Mouse (Mus musculus): ENCODE measurements around the gene Irf8. TPM values are rescaled to one million over a fixed set of nuclear protein-coding genes. Genes with fewer than 3 reads are reported as not detected.

Irf8 gene
- polyA plus RNA-seq, 1 experiment from 2014 or later = 11.6 TPM

GRCm38 (mm10) chr8:120768454-120769218 lies 32.5 kb downstream of the Irf8 start:
- 25% methylated on average over 12 of the region's 12 CpGs for WGBS (ENCODE audit: insufficient replicate concordance)
- Histone ChIP-seq H3K27ac (no peak overlapping the region), H3K27me3 (no peaks in the 10 kb centered on the region), H3K4me1 (replicated peaks) (no peaks in the 10 kb centered on the region; the same call in 1 of the 2 replicates), H3K9me3 (replicated peaks) (no peaks in the 10 kb centered on the region), H3K36me3 (no peaks in the 10 kb centered on the region), H3K4me3 (replicated peaks) (no peak overlapping the region), H3K9ac (no peak overlapping the region), H3K4me2 (no peak overlapping the region)
- DNase-seq = no peak
- no peak for ATAC-seq (ENCODE audit: low read depth)

- ATAC-seq (ENCODE audit: low read depth) (no peak), DNase-seq (no peak)
- 81% methylated on average over 10 of the region's 10 CpGs for WGBS (ENCODE audit: insufficient replicate concordance)
- Histone ChIP-seq H3K9me3 (replicated peaks) (no peaks in the 10 kb centered on the region), H3K27me3 (no peaks in the 10 kb centered on the region), H3K36me3 (no peaks in the 10 kb centered on the region), H3K9ac (no peak overlapping the region), H3K4me1 (replicated peaks) (no peaks in the 10 kb centered on the region), H3K4me2 (no peak overlapping the region), H3K4me3 (replicated peaks) (no peak overlapping the region), H3K27ac (no peak overlapping the region)
These were observed 41.0 kb downstream of the Irf8 start for GRCm38 (mm10) chr8:120777184-120777583.

- no peaks in the 10 kb centered on the region for H3K36me3 ChIP-seq
- H3K4me1 ChIP-seq (replicated peaks) = no peaks in the 10 kb centered on the region
- H3K27me3 ChIP-seq = no peaks in the 10 kb centered on the region
- no peak overlapping the region for H3K4me3 ChIP-seq (replicated peaks)
- 57% methylated on average over 13 of the region's 13 CpGs for WGBS (ENCODE audit: insufficient replicate concordance)
- H3K27ac ChIP-seq = no peak overlapping the region
- no peak overlapping the region for H3K9ac ChIP-seq
- no peak overlapping the region for H3K4me2 ChIP-seq
- no peaks in the 10 kb centered on the region for H3K9me3 ChIP-seq (replicated peaks)
- ATAC-seq (ENCODE audit: low read depth) (no peak), DNase-seq (no peak)
These were observed 41.6 kb downstream of the Irf8 start for GRCm38 (mm10) chr8:120777732-120778131.

GRCm38 (mm10) chr8:120779106-120779505 lies 42.9 kb downstream of the Irf8 start:
- no peaks in the 10 kb centered on the region for H3K27me3 ChIP-seq
- H3K36me3 ChIP-seq = no peaks in the 10 kb centered on the region
- no peak for ATAC-seq (ENCODE audit: low read depth)
- H3K4me1 ChIP-seq (replicated peaks) = no peaks in the 10 kb centered on the region; the same call in 1 of the 2 replicates
- no peaks in the 10 kb centered on the region for H3K9me3 ChIP-seq (replicated peaks)
- DNase-seq = no peak
- H3K27ac ChIP-seq = no peak overlapping the region
- H3K4me2 ChIP-seq = no peak overlapping the region
- WGBS (ENCODE audit: insufficient replicate concordance) = 83% methylated on average over 7 of the region's 7 CpGs
- no peak overlapping the region for H3K9ac ChIP-seq
- no peak overlapping the region for H3K4me3 ChIP-seq (replicated peaks)

- Histone ChIP-seq H3K36me3 (no peaks in the 10 kb centered on the region), H3K27ac (no peak overlapping the region), H3K4me1 (replicated peaks) (no peaks in the 10 kb centered on the region; the same call in 1 of the 2 replicates), H3K4me2 (no peak overlapping the region), H3K4me3 (replicated peaks) (no peak overlapping the region), H3K27me3 (no peaks in the 10 kb centered on the region), H3K9ac (no peak overlapping the region), H3K9me3 (replicated peaks) (no peaks in the 10 kb centered on the region)
- DNase-seq = no peak
- no peak for ATAC-seq (ENCODE audit: low read depth)
- 62% methylated on average over 4 of the region's 4 CpGs for WGBS (ENCODE audit: insufficient replicate concordance)
These were observed 47.6 kb downstream of the Irf8 start for GRCm38 (mm10) chr8:120783781-120784180.

GRCm38 (mm10) chr8:120786753-120787152 lies 50.6 kb downstream of the Irf8 start:
- ATAC-seq (ENCODE audit: low read depth) (no peak), DNase-seq (no peak)
- H3K4me3 ChIP-seq (replicated peaks) = no peak overlapping the region
- no peak overlapping the region for H3K27ac ChIP-seq
- H3K9ac ChIP-seq = no peak overlapping the region
- H3K27me3 ChIP-seq = no peaks in the 10 kb centered on the region
- H3K4me1 ChIP-seq (replicated peaks) = no peaks in the 10 kb centered on the region; the same call in 1 of the 2 replicates
- H3K4me2 ChIP-seq = no peak overlapping the region
- no peaks in the 10 kb centered on the region for H3K36me3 ChIP-seq
- H3K9me3 ChIP-seq (replicated peaks) = no peaks in the 10 kb centered on the region
- 65% methylated on average over 4 of the region's 4 CpGs for WGBS (ENCODE audit: insufficient replicate concordance)

GRCm38 (mm10) chr8:120787631-120788030 lies 51.5 kb downstream of the Irf8 start:
- Histone ChIP-seq H3K4me1 (replicated peaks) (no peaks in the 10 kb centered on the region; the same call in 1 of the 2 replicates), H3K27ac (no peak overlapping the region), H3K9me3 (replicated peaks) (no peaks in the 10 kb centered on the region), H3K4me3 (replicated peaks) (no peak overlapping the region), H3K4me2 (no peak overlapping the region), H3K36me3 (no peaks in the 10 kb centered on the region), H3K27me3 (no peaks in the 10 kb centered on the region), H3K9ac (no peak overlapping the region)
- DNase-seq = no peak
- WGBS (ENCODE audit: insufficient replicate concordance) = 44% methylated on average over 5 of the region's 5 CpGs
- no peak for ATAC-seq (ENCODE audit: low read depth)

GRCm38 (mm10) chr8:120792710-120793109 lies 56.6 kb downstream of the Irf8 start:
- Histone ChIP-seq H3K4me1 (replicated peaks) (no peaks in the 10 kb centered on the region), H3K27ac (peak overlapping the region; percentile 9; the same call in 1 of the 2 replicates), H3K9me3 (replicated peaks) (no peaks in the 10 kb centered on the region), H3K9ac (no peak overlapping the region), H3K4me3 (replicated peaks) (no peak overlapping the region), H3K27me3 (no peaks in the 10 kb centered on the region), H3K4me2 (no peak overlapping the region), H3K36me3 (no peaks in the 10 kb centered on the region)
- no peak for DNase-seq
- 30% methylated on average over 15 of the region's 15 CpGs for WGBS (ENCODE audit: insufficient replicate concordance)
- no peak for ATAC-seq (ENCODE audit: low read depth)

- H3K4me1 ChIP-seq (replicated peaks) = no peaks in the 10 kb centered on the region
- H3K36me3 ChIP-seq = no peaks in the 10 kb centered on the region
- peak; percentile 48 for DNase-seq
- H3K9ac ChIP-seq = no peak overlapping the region
- H3K4me2 ChIP-seq = no peak overlapping the region
- H3K4me3 ChIP-seq (replicated peaks) = no peak overlapping the region
- H3K27ac ChIP-seq = no peak overlapping the region
- 43% methylated on average over 9 of the region's 9 CpGs for WGBS (ENCODE audit: insufficient replicate concordance)
- no peaks in the 10 kb centered on the region for H3K9me3 ChIP-seq (replicated peaks)
- peaks cover 2% of the 10 kb centered on the region for H3K27me3 ChIP-seq
- peak; percentile 32; the same call in 1 of the 2 replicates for ATAC-seq (ENCODE audit: low read depth)
These were observed 59.9 kb downstream of the Irf8 start for GRCm38 (mm10) chr8:120795944-120796635.

GRCm38 (mm10) chr8:120797019-120797727 lies 61.0 kb downstream of the Irf8 start:
- ATAC-seq (ENCODE audit: low read depth) = no peak
- H3K27ac ChIP-seq = no peak overlapping the region
- H3K4me1 ChIP-seq (replicated peaks) = no peaks in the 10 kb centered on the region
- H3K27me3 ChIP-seq = peaks cover 12% of the 10 kb centered on the region
- DNase-seq = no peak
- no peaks in the 10 kb centered on the region for H3K36me3 ChIP-seq
- 73% methylated on average over 9 of the region's 9 CpGs for WGBS (ENCODE audit: insufficient replicate concordance)
- H3K9ac ChIP-seq = no peak overlapping the region
- no peak overlapping the region for H3K4me2 ChIP-seq
- H3K9me3 ChIP-seq (replicated peaks) = no peaks in the 10 kb centered on the region
- H3K4me3 ChIP-seq (replicated peaks) = no peak overlapping the region

- H3K9ac ChIP-seq = no peak overlapping the region
- no peak for DNase-seq
- no peak overlapping the region for H3K4me2 ChIP-seq
- H3K27me3 ChIP-seq = peaks cover 12% of the 10 kb centered on the region
- H3K36me3 ChIP-seq = no peaks in the 10 kb centered on the region
- 8% methylated on average over 17 of the region's 17 CpGs for WGBS (ENCODE audit: insufficient replicate concordance)
- H3K4me3 ChIP-seq (replicated peaks) = no peak overlapping the region
- H3K27ac ChIP-seq = no peak overlapping the region
- no peak for ATAC-seq (ENCODE audit: low read depth)
- no peaks in the 10 kb centered on the region for H3K9me3 ChIP-seq (replicated peaks)
- no peaks in the 10 kb centered on the region for H3K4me1 ChIP-seq (replicated peaks)
These were observed 64.2 kb downstream of the Irf8 start for GRCm38 (mm10) chr8:120800308-120800865.

All from liver, embryonic 13.5 days (tissue).